Mouse (Mus musculus) bone marrow macrophage, adult 2 months (primary cell): ENCODE measurements around the gene Psmd2.
A peak's percentile ranks its signal among the peaks of the same experiment; 100 is the strongest.

Source experiments
- CTCF ChIP-seq: IDR thresholded peaks from 2 replicates; pipeline ENCODE4 v1.5.1; 2012; ENCODE audit warnings: low read depth, mild to moderate bottlenecking, low read length, moderate library complexity
- POLR2A ChIP-seq: IDR thresholded peaks from 2 replicates; pipeline ENCODE4 v1.6.1; 2012; ENCODE audit warnings: mild to moderate bottlenecking, low read depth, low read length, borderline replicate concordance

- TF ChIP-seq CTCF (peak; percentile 42; the same call in 1 of the 2 replicates), POLR2A (no peak)
These were observed 51.1 kb downstream of the Psmd2 start for GRCm38 (mm10) chr16:20702522-20702893.
